Mouse (Mus musculus) heart, postnatal 4 days (tissue): ENCODE data around the gene Mcf2l. TPM values are rescaled to one million over a fixed set of nuclear protein-coding genes. Genes with fewer than 3 reads are reported as not detected.

ENCODE experiments used
- DNase-seq: peaks from one replicate; pipeline ENCODE4 v3.0.0; 2021
- total RNA-seq, 2 experiments: library from RNA; stranded (reverse); gene quantifications; 2 replicates each; pipeline ENCODE4 v1.2.3; 2021

The Mcf2l gene
- total RNA-seq, 2 experiments from 2014 or later = 28.8 to 33.0 TPM

DNA sequence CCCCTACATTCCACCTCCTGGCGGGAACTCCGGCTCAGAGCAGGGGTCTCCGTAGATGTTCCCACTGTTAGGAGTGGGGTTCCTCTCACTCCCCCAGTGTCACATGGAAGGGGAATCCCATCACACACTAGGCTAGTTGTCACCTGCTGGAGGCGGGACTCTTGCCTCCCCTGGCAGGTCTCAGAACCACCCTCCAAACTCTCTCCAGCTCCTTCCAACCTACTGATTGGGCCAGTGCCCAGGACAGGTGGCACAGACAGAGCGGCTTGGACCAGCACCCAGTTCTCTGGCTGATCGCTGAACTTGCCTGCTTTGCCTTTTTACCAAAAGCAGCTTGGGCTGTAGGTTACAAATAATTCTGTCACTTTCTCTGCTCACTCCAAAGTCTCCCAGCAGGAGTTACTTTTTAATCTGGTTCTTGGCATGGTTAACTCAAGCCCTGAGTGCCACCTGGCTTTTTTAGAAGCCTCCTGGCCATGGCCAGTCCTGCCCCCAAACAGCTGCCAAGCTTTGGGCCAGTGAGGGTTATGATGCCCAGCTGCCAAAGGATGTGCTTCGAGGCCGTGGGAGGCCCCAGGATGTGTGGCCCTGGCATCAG lies 687 bp downstream of the Mcf2l start:
- no peak for DNase-seq

GRCm38 (mm10) chr8:12874971-12875370 lies 1.4 kb downstream of the Mcf2l start:
- DNase-seq = no peak

- no peak for DNase-seq
Observed at GRCm38 (mm10) chr8:12877126-12877525, 3.5 kb downstream of the Mcf2l start.

- DNase-seq = no peak
Observed at GRCm38 (mm10) chr8:12880163-12880562, 6.6 kb downstream of the Mcf2l start.

GRCm38 (mm10) chr8:12883051-12884004 lies 9.7 kb downstream of the Mcf2l start:
- peak; percentile 16 for DNase-seq

- no peak for DNase-seq
Observed at GRCm38 (mm10) chr8:12887772-12888435, 14.3 kb downstream of the Mcf2l start.

DNA sequence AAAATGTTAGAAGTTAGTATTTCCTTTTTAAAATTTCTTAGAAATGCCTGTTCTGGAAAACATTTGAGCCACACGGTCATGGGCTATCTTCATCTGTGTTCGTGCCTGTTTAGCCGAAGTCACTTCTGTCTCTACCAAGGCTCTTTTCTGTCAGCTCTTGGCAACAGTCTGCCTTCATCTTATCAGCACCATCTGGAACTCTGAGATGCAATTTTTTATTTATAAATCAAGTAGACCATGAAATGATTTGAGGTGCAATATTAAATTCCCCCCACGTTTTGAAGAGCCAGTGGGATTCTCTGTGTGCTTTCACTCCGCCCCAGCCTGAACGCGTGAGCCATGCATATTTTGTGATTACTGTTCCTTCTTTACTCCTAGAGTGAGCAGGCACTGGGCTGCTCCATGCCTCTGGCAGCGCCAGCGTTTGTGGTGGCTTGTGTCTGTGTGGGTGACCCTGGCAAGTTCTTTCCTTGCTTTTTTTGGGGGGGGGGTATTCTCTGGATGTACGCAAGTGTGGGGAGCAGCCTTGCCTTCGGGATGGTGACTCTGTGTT lies 15.5 kb downstream of the Mcf2l start:
- no peak for DNase-seq

- no peak for DNase-seq
Observed at GRCm38 (mm10) chr8:12892882-12893446, 19.4 kb downstream of the Mcf2l start.

DNA sequence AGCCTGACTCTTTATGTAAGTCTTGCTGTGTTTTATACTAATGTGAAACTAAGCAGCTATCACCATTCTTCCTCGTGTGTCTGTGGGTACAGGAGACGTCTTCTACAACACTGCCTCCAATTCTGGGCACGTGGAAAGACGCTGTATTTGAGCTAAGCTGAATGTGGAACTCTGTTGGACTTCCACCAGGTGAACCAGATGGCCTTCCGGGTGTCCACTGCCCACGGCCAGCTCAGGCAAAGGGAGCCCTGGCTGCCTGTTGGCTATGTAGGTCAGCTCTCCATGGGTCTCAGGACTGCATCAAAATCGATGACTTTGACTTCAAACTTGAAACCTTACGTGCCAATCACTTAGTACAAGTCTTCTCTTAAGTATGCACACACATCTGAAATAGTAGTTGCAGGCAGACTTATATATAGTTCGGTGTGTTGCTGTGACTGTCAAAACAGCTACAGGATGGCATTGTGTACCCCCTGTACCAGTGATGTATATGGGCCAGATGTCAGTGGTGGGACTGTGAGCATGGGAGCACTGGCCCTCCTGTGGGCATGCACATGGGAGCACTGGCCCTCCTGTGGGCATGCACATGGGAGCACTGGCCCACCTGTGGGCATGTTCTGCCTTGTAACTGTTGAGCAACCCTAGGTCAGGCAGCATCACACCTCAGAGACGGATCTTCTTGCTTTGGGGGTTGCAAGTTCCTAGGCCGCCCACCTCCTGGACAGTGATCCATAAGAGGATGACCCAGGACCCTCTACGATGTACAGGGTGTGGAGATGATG lies 20.4 kb downstream of the Mcf2l start:
- DNase-seq = no peak

GRCm38 (mm10) chr8:12894783-12895534 lies 21.4 kb downstream of the Mcf2l start:
- DNase-seq = no peak

- DNase-seq = no peak
Observed at GRCm38 (mm10) chr8:12895535-12896150, 22.0 kb downstream of the Mcf2l start.

DNA sequence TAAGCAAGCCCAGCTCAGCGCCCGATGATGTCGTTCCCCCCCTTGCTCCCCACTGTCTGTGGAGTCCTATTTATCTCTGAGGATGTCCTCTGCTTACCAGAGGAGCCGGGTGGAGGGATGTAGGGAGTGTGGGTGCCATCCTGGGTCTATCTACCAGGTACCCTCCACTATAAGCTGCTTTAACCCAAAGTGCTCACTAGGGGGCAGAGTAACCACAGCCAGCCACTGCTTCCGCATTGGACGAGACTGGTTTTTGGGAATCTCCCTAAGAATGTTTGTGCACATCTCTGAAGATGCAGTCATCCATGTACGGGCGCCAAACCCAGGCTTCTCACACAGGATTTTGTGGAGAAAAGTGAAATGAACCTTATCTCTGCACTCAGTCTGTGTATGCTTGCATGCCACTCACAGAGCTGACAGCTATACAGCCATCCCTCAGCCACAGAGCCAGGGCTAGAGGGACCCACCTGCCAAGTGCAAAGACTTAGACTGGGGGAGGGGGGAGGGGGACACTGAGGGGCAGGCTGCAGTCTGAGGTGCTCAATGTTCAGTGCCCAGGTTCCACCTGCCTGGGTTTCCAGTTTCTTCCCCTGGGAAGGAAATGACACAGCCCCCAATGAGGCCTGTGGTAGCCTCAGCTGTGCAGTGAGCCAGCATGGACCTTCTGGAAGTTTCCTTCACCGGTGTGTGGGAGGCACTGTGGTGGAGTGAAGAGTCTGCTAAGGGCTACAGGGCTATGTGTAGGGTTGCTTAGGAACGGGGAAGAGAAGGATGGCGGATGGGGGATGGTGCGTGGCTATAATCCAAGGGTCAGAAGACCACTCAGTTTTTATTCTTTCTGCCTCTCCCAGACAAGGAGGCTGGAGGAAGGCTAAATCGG lies 23.1 kb downstream of the Mcf2l start:
- peak; percentile 72 for DNase-seq

DNA sequence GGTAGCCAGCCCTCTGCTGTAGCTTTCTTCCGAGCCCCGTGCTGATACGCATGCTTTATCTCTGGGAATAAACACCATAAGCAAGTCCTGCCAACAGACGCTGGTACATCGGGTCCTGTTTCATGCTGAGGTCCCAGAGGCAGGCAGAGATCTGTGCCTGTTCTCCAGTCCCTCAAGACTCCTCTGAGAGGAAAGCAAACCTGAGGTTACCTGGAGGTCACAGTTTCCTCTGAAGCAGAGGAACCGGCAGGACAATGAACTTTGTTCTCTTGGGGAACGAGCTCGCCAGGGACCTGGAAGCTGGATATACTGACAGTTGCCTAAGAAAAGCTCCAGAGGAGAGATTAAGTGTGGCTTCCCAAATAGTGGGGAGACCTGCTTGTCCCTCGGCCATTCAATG lies 24.2 kb downstream of the Mcf2l start:
- DNase-seq = no peak

- no peak for DNase-seq
Observed at GRCm38 (mm10) chr8:12903790-12904415, 30.3 kb downstream of the Mcf2l start.

GRCm38 (mm10) chr8:12905122-12905521 lies 31.5 kb downstream of the Mcf2l start:
- DNase-seq = no peak

- DNase-seq = peak; percentile 48
Observed at GRCm38 (mm10) chr8:12905599-12906321, 32.2 kb downstream of the Mcf2l start.

- no peak for DNase-seq
Observed at GRCm38 (mm10) chr8:12906597-12906996, 33.0 kb downstream of the Mcf2l start.

GRCm38 (mm10) chr8:12907730-12908129 lies 34.1 kb downstream of the Mcf2l start:
- DNase-seq = peak; percentile 18
